Mouse (Mus musculus): ENCODE measurements around the gene Intu.

Intu gene

DNA sequence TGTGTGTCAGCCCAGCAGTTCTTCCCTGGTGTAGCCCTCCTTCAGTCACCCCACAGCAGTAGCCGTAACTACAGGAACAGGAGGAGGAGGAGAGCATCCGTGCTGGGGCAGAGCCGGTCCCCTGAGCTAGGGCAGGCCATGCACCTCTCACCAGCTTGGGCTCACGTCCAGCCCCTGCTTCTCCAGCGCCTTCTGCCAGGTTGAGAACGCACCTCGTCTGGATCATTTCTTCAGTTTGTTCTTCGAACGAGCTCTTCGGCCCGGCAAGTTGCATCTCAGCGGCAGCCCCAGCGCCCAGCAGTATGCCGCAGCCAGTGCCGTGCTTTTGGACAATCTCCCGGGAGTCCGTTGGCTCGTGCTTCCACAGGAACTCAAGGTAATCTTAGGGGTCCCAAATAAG is 152.1 kb downstream of the Intu start:
- in situ Hi-C loops (cut with MboI), result no loop called here

- in situ Hi-C loops (cut with MboI), result no loop called here
Measured at GRCm38 (mm10) chr3:40685855-40686515, 154.9 kb downstream of the Intu start.

DNA sequence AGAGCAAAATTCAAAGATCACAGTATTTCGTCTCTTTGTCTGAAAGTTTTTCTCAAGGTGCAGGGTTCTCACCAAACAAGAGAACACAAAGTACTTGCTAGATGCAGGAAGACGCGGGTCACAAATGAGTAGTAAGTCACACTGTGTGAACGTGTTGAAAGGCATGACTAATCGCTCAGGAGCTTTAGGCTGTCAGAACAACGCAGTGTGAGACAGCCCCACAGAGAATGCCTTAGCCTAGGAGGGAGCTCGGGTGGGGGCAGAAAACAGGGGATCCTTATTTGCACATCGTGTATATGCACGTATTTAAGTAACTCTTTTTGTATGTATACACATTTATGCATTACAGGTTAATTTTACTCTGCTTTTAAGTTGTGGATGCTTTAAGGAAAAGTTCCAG is 155.8 kb downstream of the Intu start:
- in situ Hi-C loops (cut with MboI), result no loop called here

DNA sequence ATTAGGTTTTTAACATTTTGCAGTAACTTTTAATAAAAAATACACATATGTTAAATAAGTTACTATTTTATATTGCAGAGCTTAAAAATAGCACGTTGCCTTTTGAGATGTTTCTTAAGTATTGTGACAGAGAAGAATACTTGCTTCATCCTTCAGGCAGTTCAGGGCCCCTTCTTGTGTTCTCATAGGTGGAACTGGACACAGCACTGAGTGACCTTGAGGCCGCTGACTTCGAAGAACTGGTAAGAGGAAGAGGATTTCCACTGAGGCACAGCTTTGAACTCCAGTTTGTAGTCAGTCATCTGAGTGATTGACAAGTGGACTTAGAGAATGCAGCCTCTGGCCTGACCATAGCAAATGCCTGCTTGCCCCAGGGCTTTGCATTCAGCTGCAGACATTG is 156.5 kb downstream of the Intu start:
- in situ Hi-C loops (cut with MboI), result no loop called here

- in situ Hi-C loops (cut with MboI), result no loop called here
Measured at GRCm38 (mm10) chr3:40691566-40691965, 160.5 kb downstream of the Intu start.

DNA sequence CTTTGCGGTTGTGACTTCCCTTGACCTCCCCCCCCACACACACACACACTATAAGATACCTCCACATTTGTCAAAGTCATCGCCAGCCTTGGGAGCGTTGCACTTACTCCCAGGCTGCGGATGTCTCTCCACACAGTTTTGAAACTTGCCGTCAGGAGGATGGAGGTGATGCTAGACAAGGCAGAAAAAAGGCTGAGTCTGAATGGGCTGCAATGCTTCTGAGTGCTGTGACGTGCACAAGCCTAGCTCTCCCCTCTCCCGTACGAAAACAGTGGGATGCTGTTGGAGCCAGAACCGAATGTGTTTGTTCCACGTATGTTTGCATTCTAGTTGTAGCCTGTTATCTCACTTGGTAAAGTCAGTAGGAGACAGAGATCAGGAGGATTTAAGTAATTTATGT is 162.3 kb downstream of the Intu start:
- in situ Hi-C loops (cut with MboI), result no loop called here

GRCm38 (mm10) chr3:40693960-40694359 is 162.9 kb downstream of the Intu start:
- in situ Hi-C loops (cut with MboI), result no loop called here

GRCm38 (mm10) chr3:40694438-40694837 is 163.4 kb downstream of the Intu start:
- in situ Hi-C loops (cut with MboI), result no loop called here

DNA sequence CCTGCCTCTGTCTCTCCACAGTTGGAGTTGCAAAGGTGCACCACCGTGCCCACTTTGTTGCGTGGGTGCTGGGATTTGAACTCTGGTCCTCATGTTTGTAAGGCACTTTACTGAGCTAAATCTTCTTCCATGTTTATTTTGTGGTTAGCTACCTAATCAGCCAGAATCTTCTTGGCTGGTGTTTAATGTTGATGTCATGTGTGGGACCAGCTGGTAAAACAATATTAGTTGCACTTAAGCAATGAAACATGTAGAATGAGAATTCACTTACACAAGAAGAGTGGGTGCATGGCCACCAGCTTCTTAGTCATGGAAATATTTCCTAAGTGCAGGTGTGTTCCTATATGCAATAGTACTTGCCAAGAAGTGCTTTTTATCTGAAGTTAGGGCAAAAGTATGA is 164.1 kb downstream of the Intu start:
- in situ Hi-C loops (cut with MboI), result no loop called here

DNA sequence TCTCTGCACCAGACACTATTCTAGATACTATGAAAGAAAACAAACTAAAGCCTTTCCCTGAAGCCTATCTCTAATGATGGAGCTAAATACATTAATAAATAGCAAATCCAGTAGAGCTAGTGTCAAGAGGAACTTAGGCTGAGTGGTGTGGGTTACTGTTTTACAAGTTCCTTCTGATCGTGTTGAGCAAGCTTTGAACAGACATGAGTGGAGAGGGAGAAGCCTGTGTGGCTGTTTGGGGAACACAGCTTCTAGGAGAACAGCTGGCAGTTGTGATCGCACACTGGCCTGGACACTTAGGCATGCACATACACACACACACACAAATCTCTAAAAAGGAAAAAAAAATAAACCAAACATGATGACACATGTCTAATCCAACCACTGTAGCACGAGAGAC is 167.7 kb downstream of the Intu start:
- in situ Hi-C loops (cut with MboI), result no loop called here

GRCm38 (mm10) chr3:40704816-40705430 is 173.8 kb downstream of the Intu start:
- in situ Hi-C loops (cut with MboI), result no loop called here

DNA sequence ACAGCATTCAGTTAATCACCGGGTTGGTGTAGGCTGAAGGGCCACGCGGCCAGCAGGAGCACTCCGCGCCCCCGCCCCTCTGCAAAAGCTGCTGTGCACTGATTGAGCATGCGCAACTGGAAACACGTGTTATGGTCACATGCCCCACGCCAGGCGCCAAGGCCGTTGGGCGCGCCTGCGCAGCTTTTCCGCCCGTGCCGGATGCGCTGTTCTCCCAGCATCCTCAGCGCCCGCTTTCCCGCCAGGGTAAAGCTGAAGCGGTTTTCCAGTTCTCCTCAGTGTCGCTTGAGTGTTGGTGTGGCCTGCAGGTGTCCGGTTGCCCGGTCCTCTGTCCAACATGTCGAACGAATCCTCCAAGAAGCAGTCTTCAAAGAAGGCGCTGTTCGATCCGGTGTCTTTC is 177.6 kb downstream of the Intu start, which contains the start of gene Slc25a31:
Gene Slc25a31, plus strand, starts transcription at position 201 of the 400 bp plus-strand sequence.
- in situ Hi-C loops (cut with MboI), result no loop called here

DNA sequence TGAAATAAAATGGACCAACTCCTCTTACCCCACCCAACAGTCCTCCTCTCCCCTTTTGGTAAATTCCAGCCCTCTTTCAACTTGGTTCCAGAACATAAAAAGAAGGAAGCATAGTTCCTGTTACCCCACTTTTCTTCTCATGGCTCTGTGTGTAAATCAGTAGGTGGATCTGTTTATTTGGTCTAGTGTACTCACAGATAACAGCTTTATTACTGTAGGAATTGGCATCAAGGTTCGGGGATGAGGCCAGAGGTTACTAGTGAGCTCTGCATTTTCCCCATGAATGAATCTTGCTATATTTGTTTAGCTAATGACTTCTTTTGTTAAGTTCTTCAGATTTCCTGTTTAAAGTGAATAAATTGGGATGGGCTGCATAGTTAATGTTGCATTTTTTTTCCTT is 185.0 kb downstream of the Intu start:
- in situ Hi-C loops (cut with MboI), result no loop called here

GRCm38 (mm10) chr3:40719022-40719421 is 187.9 kb downstream of the Intu start:
- in situ Hi-C loops (cut with MboI), result no loop called here

- in situ Hi-C loops (cut with MboI), result no loop called here
Measured at GRCm38 (mm10) chr3:40738381-40738912, 207.4 kb downstream of the Intu start.

- in situ Hi-C loops (cut with MboI), result no loop called here
Measured at GRCm38 (mm10) chr3:40744024-40744835, 213.1 kb downstream of the Intu start, which contains the start of gene Hspa4l. Hspa4l (plus strand) TSS chr3:40744495.

DNA sequence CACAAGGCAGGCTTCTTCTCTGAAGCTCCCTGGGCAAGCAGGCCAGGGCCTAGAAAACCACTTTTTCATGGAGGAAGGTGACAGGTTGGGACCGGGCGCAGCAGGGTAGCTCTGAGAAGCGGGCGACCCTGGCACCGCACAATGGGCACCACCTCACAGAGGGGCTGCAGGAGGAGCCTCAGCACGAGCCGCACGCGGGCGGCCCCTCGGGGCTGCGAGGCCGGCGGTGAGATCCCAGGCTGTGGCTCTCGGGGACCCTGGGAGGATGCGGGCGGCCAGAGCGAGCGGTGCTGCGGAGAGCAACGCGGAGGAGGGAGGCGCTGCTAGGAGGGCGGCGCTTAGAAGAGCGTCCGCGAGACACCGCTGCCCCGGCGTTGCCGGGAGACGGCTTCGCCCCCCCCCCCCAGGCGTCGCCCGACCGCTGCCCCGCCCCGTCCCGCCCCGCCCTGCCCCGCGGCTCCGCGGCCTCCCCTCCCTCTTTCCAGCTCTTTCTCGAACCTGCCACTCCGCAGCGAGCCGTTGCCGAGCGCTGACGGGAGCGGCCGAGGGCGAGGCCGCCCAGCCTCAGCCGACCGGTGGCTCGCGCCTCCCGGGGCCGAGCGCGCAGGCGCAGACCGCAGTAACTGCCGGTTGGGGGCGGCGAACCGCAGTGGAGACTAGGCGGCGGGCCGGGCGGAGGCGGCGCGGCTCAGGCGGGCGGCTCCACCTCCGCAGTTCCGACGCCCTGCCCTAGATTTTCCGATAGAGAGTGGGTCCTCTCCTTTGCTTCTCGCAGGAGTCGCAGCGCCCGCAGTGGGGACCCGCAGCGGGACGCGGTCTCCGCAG is 214.0 kb downstream of the Intu start:
- in situ Hi-C loops (cut with MboI), result no loop called here

DNA sequence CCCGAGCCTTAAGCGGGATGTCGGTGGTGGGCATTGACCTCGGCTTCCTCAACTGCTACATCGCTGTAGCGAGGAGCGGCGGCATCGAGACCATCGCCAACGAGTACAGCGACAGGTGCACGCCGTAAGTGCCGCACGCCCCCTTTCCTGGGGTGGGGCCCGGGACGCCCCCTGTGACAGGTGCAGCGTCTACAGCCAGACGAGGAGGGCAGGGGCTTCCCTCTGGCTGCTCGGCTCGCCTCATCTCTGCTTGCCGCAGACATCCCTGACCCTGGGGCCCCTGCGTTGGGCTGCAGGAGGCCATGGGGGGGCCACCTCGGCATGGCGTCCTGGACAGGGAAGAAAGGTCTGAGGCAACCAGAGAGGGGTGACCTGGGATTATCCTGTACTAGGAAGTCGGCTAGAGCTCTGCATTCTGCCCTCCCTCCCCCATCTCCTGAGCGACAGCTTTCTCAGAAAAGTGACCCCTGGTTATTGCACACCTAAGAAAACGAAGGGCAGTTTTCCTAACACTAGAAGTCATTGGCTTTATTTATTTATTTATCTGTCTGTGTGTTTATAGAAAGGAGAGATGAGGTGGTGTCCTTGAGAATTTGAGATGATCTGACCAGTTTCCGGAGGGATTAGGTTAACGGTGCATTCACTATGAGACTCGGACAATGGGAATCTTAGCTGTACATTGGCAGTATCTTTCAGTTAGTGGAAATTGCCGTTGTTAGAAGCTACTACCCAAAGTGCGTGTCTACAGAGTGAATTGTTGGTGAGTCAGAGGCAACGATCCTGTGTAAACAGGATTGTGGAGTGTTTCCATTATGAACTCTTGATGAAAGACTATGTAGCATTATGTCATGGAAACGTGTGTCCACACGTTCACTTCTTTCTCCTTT is 214.8 kb downstream of the Intu start:
- in situ Hi-C loops (cut with MboI), result no loop called here

Data from mature B cell (primary cell).